Mouse (Mus musculus) hindbrain, embryonic 14.5 days (tissue): Measurements from ENCODE around the gene Nop2. TPM values are rescaled to one million over a fixed set of nuclear protein-coding genes. Genes with fewer than 3 reads are reported as not detected.
A peak's percentile ranks its signal among the peaks of the same experiment; 100 is the strongest.

Source experiments
- ATAC-seq: fragments of 200-750 bp; cut with Nextera tagmentation; 2 replicates; pipeline ENCODE4 v1.8.0; 2017; ENCODE audit warnings: moderate number of reproducible peaks, mild to moderate bottlenecking, moderate TSS enrichment, moderate library complexity; ENCODE audit not compliant: low FRiP score
- DNase-seq: peaks from one replicate; pipeline ENCODE4 v3.0.0-alpha.2; 2015; ENCODE audit warnings: low spot score
- H3K27ac ChIP-seq: fragments of 300-500 bp; sonication (generic); 2 replicates; pipeline ENCODE4 v1.5.1; 2014; ENCODE audit warnings: mild to moderate bottlenecking, moderate library complexity
- H3K27me3 ChIP-seq: fragments of 300-500 bp; sonication (generic); 2 replicates; pipeline ENCODE4 v1.6.1; 2014; ENCODE audit warnings: mild to moderate bottlenecking, low read length, mixed read lengths; ENCODE audit not compliant: control insufficient read depth, insufficient read depth
- H3K36me3 ChIP-seq: fragments of 300-500 bp; sonication (generic); replicated peaks from 2 replicates; pipeline ENCODE4 v1.6.1; 2014; ENCODE audit not compliant: control insufficient read depth, insufficient read depth
- H3K4me1 ChIP-seq: fragments of 300-500 bp; sonication (generic); replicated peaks from 2 replicates; pipeline ENCODE4 v1.6.1; 2014; ENCODE audit warnings: antibody characterized with exemption, low read length, mixed read lengths; ENCODE audit not compliant: control insufficient read depth, insufficient read depth
- H3K4me2 ChIP-seq: fragments of 300-500 bp; sonication (generic); replicated peaks from 2 replicates; pipeline ENCODE4 v1.6.1; 2014; ENCODE audit warnings: mild to moderate bottlenecking, moderate library complexity
- H3K4me3 ChIP-seq: fragments of 300-500 bp; sonication (generic); replicated peaks from 2 replicates; pipeline ENCODE4 v1.5.1; 2014; ENCODE audit warnings: mild to moderate bottlenecking, low read length
- H3K9ac ChIP-seq: fragments of 300-500 bp; sonication (generic); 2 replicates; pipeline ENCODE4 v1.6.1; 2014
- H3K9me3 ChIP-seq: fragments of 300-500 bp; sonication (generic); 2 replicates; pipeline ENCODE4 v1.6.1; 2016; ENCODE audit warnings: low read length; ENCODE audit not compliant: control insufficient read depth
- WGBS: fragments of 180-500 bp; shearing (Covaris S2); extraction: QIAGEN DNeasy Blood & Tissue Kit; methylation state at CpG from one replicate; pipeline ENCODE4 v1.1.7; 2014; 5-methylcytosine and 5-hydroxymethylcytosine counted together
- microRNA-seq: library from miRNA; unstranded; fragments of <30 nt; microRNA quantifications from one replicate; pipeline ENCODE4, GENCODE M21; 2016
- polyA plus RNA-seq: library from polyadenylated mRNA; unstranded; fragments of >200 nt; fragmentation: Nextera tagmentation; extraction: Ambion mirVana; gene quantifications from 2 replicates; pipeline ENCODE4 v1.2.1, GENCODE M21; 2014

Gene Nop2
- polyA plus RNA-seq, 1 experiment from 2014 or later, result 40.3 TPM

- H3K9me3 ChIP-seq, result no peaks in the 10 kb centered on the region
- H3K4me2 ChIP-seq, result peak overlapping the region; percentile 88; the same call in 1 of the 2 replicates
- peaks cover 12% of the 10 kb centered on the region for H3K4me1 ChIP-seq
- DNase-seq (no peak), ATAC-seq (no peak)
- no peaks in the 10 kb centered on the region for H3K27me3 ChIP-seq
- H3K36me3 ChIP-seq, result peaks cover 29% of the 10 kb centered on the region
- H3K4me3 ChIP-seq, result no peak overlapping the region
- 79% methylated on average over 7 of the region's 7 CpGs for WGBS
- H3K9ac ChIP-seq, result no peak overlapping the region
- H3K27ac ChIP-seq, result no peak overlapping the region
Measured at GRCm38 (mm10) chr6:125193390-125193789, 61.7 kb downstream of the Nop2 start.

Small RNA genes within 50 kb of the gene (microRNA-seq; reads per million reads assigned to microRNA genes)
- not detected for gene Mir7045

Other genes with a start within 250 kb of the Nop2 start
- gene Cd4, start 243.7 kb upstream of the Nop2 start, polyA plus RNA-seq, result 0.27 and 0.35 TPM in 2 replicates
- 2.1 and 2.8 TPM in 2 replicates for gene Lag3, start 220.2 kb upstream of the Nop2 start, polyA plus RNA-seq
- gene Ptms, start 211.8 kb upstream of the Nop2 start, polyA plus RNA-seq, result 674 and 707 TPM in 2 replicates
- gene Mlf2, start 200.5 kb upstream of the Nop2 start, polyA plus RNA-seq, result 577 and 614 TPM in 2 replicates
- 92.4 and 93.1 TPM in 2 replicates for gene Cops7a, start 166.4 kb upstream of the Nop2 start, polyA plus RNA-seq
- gene Pianp, start 135.2 kb upstream of the Nop2 start, polyA plus RNA-seq, result 47.8 and 53.8 TPM in 2 replicates
- gene Zfp384, start 122.8 kb upstream of the Nop2 start, polyA plus RNA-seq, result 12.0 and 14.6 TPM in 2 replicates
- 112 and 113 TPM in 2 replicates for gene Ing4, start 92.1 kb upstream of the Nop2 start, polyA plus RNA-seq
- gene Acrbp, start 82.2 kb upstream of the Nop2 start, polyA plus RNA-seq, result 17.1 and 18.7 TPM in 2 replicates
- 0.50 and 0.51 TPM in 2 replicates for gene Lpar5, start 64.0 kb upstream of the Nop2 start, polyA plus RNA-seq
- gene Chd4, start 35.9 kb upstream of the Nop2 start, polyA plus RNA-seq, result 68.5 and 78.0 TPM in 2 replicates
- 18.2 and 19.0 TPM in 2 replicates for gene Iffo1, start 13.3 kb downstream of the Nop2 start, polyA plus RNA-seq
- gene Gapdh, start 34.6 kb downstream of the Nop2 start, polyA plus RNA-seq, result 1,428 and 1,660 TPM in 2 replicates
- 40.1 and 40.7 TPM in 2 replicates for gene Ncapd2, start 59.8 kb downstream of the Nop2 start, polyA plus RNA-seq
- 140 and 142 TPM in 2 replicates for gene Mrpl51, start 59.9 kb downstream of the Nop2 start, polyA plus RNA-seq
- gene Vamp1, start 83.6 kb downstream of the Nop2 start, polyA plus RNA-seq, result 12.6 and 15.8 TPM in 2 replicates
- 4.7 and 5.3 TPM in 2 replicates for gene Tapbpl, start 100.0 kb downstream of the Nop2 start, polyA plus RNA-seq
- 0.86 and 1.2 TPM in 2 replicates for gene Cd27, start 105.1 kb downstream of the Nop2 start, polyA plus RNA-seq
- not detected in 2 replicates for gene Tuba3a, start 154.1 kb downstream of the Nop2 start, polyA plus RNA-seq
- gene Ltbr, start 182.0 kb downstream of the Nop2 start, polyA plus RNA-seq, result 14.8 and 14.9 TPM in 2 replicates
- 0.50 and 0.53 TPM in 2 replicates for gene Scnn1a, start 188.8 kb downstream of the Nop2 start, polyA plus RNA-seq
- 15.4 and 16.6 TPM in 2 replicates for gene Tnfrsf1a, start 217.5 kb downstream of the Nop2 start, polyA plus RNA-seq
- 0.10 and 0.23 TPM in 2 replicates for gene Plekhg6, start 248.9 kb downstream of the Nop2 start, polyA plus RNA-seq